Mouse (Mus musculus): ENCODE data around the gene Art4.

Art4 gene

DNA sequence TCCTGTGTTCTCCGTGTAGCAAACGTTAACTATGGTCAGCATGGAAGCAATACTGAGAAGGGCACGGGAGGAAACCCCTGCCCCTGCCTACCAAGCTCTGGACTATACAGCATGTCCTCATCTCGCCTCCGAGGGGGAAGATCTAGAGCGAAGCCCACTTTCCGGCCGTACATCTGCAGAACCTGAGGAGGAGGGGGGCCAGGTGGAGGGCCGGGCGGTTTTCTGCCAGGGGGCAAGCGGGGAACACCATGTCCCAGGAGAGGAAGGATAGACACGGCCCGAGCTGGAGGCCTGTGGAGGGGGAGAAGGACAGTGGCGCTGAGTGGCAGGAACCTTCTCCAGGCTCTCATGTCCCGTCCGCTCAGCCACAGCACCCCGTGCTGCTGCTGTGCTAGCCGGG is 36.4 kb downstream of the Art4 start:
- DNase-seq = no peak

DNA sequence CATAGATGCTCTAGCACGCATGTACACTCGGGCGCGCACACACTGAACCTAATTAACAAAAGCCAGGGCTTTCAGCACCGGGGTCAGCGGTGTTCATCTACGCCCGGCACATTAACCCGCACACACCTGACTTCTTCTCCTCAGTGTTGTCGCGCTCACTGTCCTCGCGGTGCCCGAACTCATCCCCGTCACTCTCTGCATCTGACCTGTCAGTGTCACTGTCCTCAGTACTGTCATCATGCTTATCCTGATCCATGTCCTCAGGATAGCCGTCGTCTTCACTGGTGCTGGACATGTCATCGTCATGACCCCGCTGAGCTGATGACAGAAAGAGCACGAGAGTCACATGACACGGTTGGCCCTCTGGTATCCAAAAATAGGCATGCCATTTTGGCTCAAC is 37.2 kb downstream of the Art4 start:
- DNase-seq = no peak

DNA sequence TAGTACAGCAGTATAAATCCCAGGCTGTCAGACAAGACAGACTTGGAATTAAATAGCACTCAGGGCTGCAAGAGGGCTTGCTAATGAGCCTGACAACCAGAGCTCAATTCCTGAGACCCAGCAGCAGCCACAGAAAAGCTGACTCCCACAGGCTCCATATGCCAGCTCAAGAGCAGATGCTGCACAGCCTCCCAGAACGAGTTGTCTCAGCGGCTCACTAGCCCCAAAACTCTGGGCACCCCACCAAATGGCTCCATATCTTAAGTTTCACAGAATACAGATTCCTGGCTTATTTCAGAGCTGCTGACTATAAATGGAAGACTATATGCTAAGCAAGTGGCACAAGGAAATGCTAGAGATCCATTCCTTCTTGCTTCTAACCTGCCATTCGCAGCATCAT is 40.0 kb downstream of the Art4 start:
- DNase-seq = no peak

DNA sequence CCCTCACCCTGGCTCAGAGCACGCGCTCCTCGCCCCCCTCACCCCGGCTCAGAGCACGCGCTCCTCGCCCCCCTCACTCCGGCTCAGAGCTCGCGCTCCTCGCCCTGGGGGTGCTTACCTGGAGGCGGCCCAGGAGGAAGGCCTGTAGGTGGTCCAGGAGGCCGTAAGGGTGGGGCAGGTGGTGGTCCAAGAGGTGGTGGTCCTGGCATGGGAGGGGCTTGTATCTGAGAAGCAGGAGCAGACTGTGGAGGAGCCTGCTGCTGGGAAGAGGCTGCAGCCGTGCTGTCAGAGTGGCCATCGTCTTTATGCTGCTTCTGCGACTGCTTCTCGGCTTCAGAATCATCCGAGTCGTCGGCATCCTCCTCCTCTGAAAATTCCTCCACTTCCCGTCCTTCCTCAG is 40.7 kb downstream of the Art4 start:
- no peak for DNase-seq

DNA sequence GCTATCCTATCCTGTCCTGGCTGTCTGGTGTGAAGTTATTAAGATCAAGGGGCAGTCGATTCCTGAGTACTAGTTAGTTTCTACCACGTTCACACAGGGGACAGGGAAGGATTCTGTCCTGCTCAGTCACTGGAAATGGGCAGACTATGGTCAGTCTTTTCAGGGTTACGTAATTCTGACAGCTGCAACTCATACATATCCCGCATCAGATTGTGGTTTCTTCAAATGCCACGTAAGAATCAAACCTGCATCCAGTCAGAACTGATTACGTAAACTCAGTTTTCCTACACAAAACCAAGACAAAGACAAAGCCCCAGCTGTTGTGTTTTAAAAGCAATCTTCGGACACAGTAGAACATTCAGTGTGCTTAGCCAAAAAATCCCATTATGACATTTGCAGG is 42.2 kb downstream of the Art4 start:
- DNase-seq = no peak

- peak; percentile 68 for DNase-seq
Measured at GRCm38 (mm10) chr6:136813117-136813516, 44.4 kb downstream of the Art4 start.

DNA sequence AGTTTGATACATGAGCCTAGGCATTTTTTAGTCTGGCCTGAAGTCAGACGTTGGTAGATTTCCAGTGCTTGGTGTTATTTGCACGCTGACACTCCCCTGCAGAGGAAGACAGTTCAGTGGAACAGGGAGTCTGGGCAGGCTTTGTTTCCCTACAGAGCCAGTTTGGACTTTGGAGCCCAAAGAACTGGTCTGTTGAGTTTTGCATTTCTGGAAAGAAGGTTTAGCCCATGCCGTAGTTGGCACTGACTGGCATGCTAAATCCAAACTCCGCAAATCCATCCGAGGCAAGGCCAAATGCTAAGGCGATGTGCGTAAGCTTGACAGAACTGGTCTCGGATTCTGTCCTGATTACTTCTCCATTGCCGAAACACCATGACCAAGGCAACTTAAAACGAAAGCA is 46.3 kb downstream of the Art4 start:
- no peak for DNase-seq

DNA sequence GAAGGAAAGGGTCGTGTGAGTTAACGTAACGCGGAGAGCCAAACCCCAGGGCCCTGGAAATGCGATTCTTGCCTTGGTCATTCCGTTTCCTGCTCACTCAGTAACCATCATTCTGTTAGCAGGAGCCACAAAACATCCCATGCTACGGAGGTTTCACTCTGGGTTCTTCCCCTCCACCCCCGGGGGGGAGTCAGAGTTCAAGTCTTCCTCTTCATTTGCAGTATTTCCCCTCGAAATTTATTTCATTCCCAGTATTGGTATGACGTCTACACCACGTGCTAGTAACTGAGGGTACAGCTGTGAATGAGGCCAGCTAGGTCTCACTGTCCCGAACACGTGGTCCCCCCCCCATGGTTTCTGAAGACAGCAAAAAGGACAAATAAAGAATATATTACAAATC is 47.9 kb downstream of the Art4 start:
- DNase-seq = no peak

DNA sequence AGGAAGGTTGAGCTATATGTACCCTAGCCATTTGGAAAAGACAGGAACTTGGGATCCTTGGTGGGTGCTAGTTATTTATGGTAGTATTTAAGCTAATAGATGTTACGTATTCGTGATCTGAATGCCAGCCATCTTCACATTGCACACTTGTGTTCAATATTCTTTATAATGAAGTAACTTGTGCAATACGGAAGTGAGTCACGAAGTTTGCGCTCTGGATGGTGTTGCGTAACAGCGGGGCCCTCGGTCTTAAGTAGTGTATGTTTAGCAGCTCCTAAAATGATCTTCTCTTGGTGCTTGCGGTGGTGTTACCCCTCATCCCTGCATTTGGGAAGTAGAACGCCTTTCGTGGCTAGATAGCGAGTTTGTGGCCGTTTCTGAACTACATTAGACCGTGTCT is 48.5 kb downstream of the Art4 start:
- DNase-seq = peak; percentile 69

GRCm38 (mm10) chr6:136808631-136809046 is 48.9 kb downstream of the Art4 start:
- peak; percentile 54 for DNase-seq

GRCm38 (mm10) chr6:136808014-136808417 is 49.5 kb downstream of the Art4 start, which contains the start of gene H2afj:
H2afj (plus strand) TSS chr6:136808244.
- DNase-seq = peak; percentile 99

GRCm38 (mm10) chr6:136807395-136808013 is 50.0 kb downstream of the Art4 start:
- DNase-seq = no peak

DNA sequence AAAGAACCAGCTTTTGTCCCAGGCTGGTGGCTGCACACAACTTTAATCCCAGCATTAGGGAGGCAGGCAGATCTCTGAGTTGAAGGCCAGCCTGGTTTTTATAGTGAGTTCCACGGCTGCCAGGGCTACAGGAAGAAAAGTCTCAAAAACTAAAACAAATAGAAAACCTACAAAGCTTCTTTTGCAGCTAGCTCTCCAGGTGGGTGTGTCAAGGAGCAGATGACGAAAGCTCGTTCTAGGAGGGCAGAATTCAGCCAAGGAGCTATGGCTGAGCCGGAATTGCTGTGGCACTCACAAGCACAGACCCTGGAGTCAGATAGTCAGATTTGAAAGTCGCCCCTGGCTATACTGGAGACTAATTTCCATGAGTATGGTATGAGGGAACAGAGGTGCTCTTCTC is 50.7 kb downstream of the Art4 start:
- peak; percentile 57 for DNase-seq

GRCm38 (mm10) chr6:136805409-136805775 is 52.1 kb downstream of the Art4 start:
- no peak for DNase-seq

- no peak for DNase-seq
Measured at GRCm38 (mm10) chr6:136804705-136805408, 52.7 kb downstream of the Art4 start.

DNA sequence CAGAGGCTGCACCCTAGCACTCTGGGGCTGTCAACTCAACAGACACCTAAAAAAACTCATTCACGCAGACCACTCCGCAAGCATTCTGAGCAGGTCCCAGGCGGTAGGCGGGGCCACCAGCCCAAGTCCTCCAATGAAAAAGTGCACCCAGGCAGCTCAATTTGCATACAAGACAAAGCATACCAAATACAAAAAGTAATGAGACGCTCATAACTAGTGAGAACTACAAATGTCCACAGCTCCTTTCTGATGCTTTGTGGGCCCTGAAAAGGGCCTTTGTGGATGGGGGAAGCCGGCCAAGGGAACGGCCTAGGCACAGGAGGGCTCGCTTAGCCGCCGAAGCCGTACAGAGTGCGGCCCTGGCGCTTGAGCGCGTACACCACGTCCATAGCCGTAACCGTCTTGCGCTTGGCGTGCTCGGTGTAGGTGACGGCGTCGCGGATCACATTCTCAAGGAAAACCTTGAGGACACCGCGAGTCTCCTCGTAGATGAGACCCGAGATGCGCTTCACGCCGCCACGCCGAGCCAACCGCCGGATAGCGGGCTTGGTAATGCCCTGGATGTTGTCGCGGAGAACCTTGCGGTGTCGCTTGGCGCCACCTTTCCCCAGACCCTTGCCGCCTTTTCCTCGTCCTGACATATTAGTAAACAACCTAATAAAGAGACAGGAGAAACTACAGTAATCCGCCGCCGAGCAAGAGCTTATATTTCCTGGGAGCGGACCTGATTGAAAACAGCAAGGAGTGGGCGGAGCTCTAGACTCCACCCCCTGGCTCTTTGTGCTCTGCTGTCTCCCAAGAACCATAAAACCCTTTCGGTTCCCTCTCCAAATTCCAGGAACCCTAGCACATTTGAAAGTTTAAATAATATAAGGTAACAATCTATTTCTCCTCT is 53.5 kb downstream of the Art4 start, which contains the start of gene Hist4h4:
Gene Hist4h4 (minus strand): TSS at position 677 of the 895 bp plus-strand sequence.
- peak; percentile 97 for DNase-seq

- DNase-seq = no peak
Measured at GRCm38 (mm10) chr6:136803093-136803738, 54.3 kb downstream of the Art4 start.

- DNase-seq = no peak
Measured at GRCm38 (mm10) chr6:136801274-136801673, 56.3 kb downstream of the Art4 start.

GRCm38 (mm10) chr6:136800710-136801109 is 56.8 kb downstream of the Art4 start:
- no peak for DNase-seq
